In genomic region chr4:135629793-135630569, GRCm38 (mm10) we compare ENCODE assay signal across 14 mouse cellular contexts. TPM values are rescaled to one million over a fixed set of nuclear protein-coding genes. Genes with fewer than 3 reads are reported as not detected.
A peak's percentile ranks its signal among the peaks of the same experiment; 100 is the strongest.
DNase-seq lines count a peak whose midpoint lies in the region; ATAC-seq and TF ChIP-seq lines count a peak whose summit lies in the region.
"Had no signal": no experiment of that assay in that cellular context is flagged by ENCODE, and none has a peak within 500 bp of the region (broad histone marks: within the 10 kb centered on the region; RNA-seq: fewer than 3 reads in every experiment).

No protein-coding gene starts in this region.

- H3K4me1 ChIP-seq in embryonic facial prominence, embryonic 14.5 days (ENCODE audit: control insufficient read depth, insufficient read depth, low read length) = no peaks in the 10 kb centered on the region; the same call in 1 of the 2 replicates
- H3K4me1 ChIP-seq in embryonic facial prominence, embryonic 10.5 days = no peaks in the 10 kb centered on the region
- H3K4me1 ChIP-seq in liver, embryonic 14.5 days (replicated peaks; ENCODE audit: control insufficient read depth in 2 of 2, insufficient read depth in 2 of 2, low read length in 1 of 2) = peaks cover 0 to under 1% of the 10 kb centered on the region in 2 experiments; a peak in 2 of 4 replicates
- H3K4me1 ChIP-seq in liver, embryonic 11.5 days (replicated peaks; ENCODE audit: control insufficient read depth, insufficient read depth, low read length) = no peaks in the 10 kb centered on the region
- H3K4me1 ChIP-seq: embryonic facial prominence, embryonic 12.5 days; hindbrain, embryonic 10.5 days; kidney, embryonic 15.5 days; limb, embryonic 12.5 days; midbrain, embryonic 12.5 days had no signal

- no peaks in the 10 kb centered on the region for H3K9me3 ChIP-seq in embryonic facial prominence, embryonic 14.5 days (ENCODE audit: control insufficient read depth, low read length)
- H3K9me3 ChIP-seq in embryonic facial prominence, embryonic 10.5 days = no peaks in the 10 kb centered on the region
- no peaks in the 10 kb centered on the region for H3K9me3 ChIP-seq in liver, embryonic 14.5 days (ENCODE audit: control insufficient read depth, low read length)
- H3K9me3 ChIP-seq in liver, embryonic 11.5 days (ENCODE audit: control insufficient read depth, low read length) = no peaks in the 10 kb centered on the region
- H3K9me3 ChIP-seq: embryonic facial prominence, embryonic 12.5 days; hindbrain, embryonic 10.5 days; kidney, embryonic 15.5 days; limb, embryonic 12.5 days; midbrain, embryonic 12.5 days had no signal

- ATAC-seq in embryonic facial prominence, embryonic 14.5 days (ENCODE audit: low read depth) = no peak
- no peak for ATAC-seq in liver, embryonic 14.5 days (ENCODE audit: insufficient read depth)
- no peak for ATAC-seq in liver, embryonic 11.5 days (replicated peaks; ENCODE audit: low FRiP score)

- TF ChIP-seq EP300 in liver, embryonic 14.5 days (IDR thresholded peaks at IDR 0.05; ENCODE audit: low read depth) = no peak

- DNase-seq in embryonic facial prominence, embryonic 14.5 days (ENCODE audit: low spot score) = peak; percentile 56
- no peak for DNase-seq in embryonic facial prominence, embryonic 10.5 days (ENCODE audit: low spot score)
- DNase-seq in liver, embryonic 14.5 days (ENCODE audit: low read depth in 3 of 3, low spot score in 3 of 3) = no peak
- no peak for DNase-seq in liver, embryonic 11.5 days (ENCODE audit: low spot score)
- DNase-seq in MEL-GATA-1-ER (ENCODE audit: extremely low read depth, low read depth) = peak; percentile 84
- peak; percentile 40 for DNase-seq in naive thymus-derived CD4-positive, alpha-beta T cell, adult 2 months (ENCODE audit: low read depth)
- DNase-seq in urinary bladder, postnatal 25 days (ENCODE audit: low spot score) = no peak
- DNase-seq in spleen, postnatal 14 days (ENCODE audit: low spot score in 2 of 2) = no peak

- H3K4me3 ChIP-seq in embryonic facial prominence, embryonic 14.5 days (ENCODE audit: low read depth, low read length) = no peak overlapping the region
- no peak overlapping the region for H3K4me3 ChIP-seq in embryonic facial prominence, embryonic 10.5 days
- H3K4me3 ChIP-seq in liver, embryonic 14.5 days (ENCODE audit: insufficient read depth in 1 of 2, low read depth in 2 of 2, low read length in 2 of 2) = no peak overlapping the region
- H3K4me3 ChIP-seq in liver, embryonic 11.5 days (ENCODE audit: low read depth, low read length) = no peak overlapping the region
- H3K4me3 ChIP-seq: embryonic facial prominence, embryonic 12.5 days; hindbrain, embryonic 10.5 days; kidney, embryonic 15.5 days; limb, embryonic 12.5 days; midbrain, embryonic 12.5 days had no signal

- peak; percentile 41 for TF ChIP-seq CTCF in liver, embryonic 14.5 days (IDR thresholded peaks at IDR 0.05; ENCODE audit: low read depth)

- H3K27me3 ChIP-seq in embryonic facial prominence, embryonic 14.5 days (replicated peaks; ENCODE audit: control insufficient read depth, insufficient read depth, low read length) = no peaks in the 10 kb centered on the region
- no peaks in the 10 kb centered on the region for H3K27me3 ChIP-seq in embryonic facial prominence, embryonic 10.5 days (replicated peaks; ENCODE audit: low read depth, poor library complexity, severe bottlenecking)
- H3K27me3 ChIP-seq in liver, embryonic 14.5 days (ENCODE audit: control insufficient read depth, insufficient read depth, low read length) = no peaks in the 10 kb centered on the region
- H3K27me3 ChIP-seq in liver, embryonic 11.5 days (replicated peaks; ENCODE audit: control insufficient read depth, insufficient read depth, low read length) = no peaks in the 10 kb centered on the region
- H3K27me3 ChIP-seq: embryonic facial prominence, embryonic 12.5 days; limb, embryonic 12.5 days had no signal

- 74% methylated on average over 12 of the region's 12 CpGs for WGBS in embryonic facial prominence, embryonic 14.5 days
- WGBS in embryonic facial prominence, embryonic 10.5 days = 90% methylated on average over 12 of the region's 12 CpGs
- WGBS in liver, embryonic 14.5 days (ENCODE audit: insufficient replicate concordance) = 76% methylated on average over 12 of the region's 12 CpGs
- 86% methylated on average over 12 of the region's 12 CpGs for WGBS in liver, embryonic 11.5 days

- no peaks in the 10 kb centered on the region for H3K36me3 ChIP-seq in embryonic facial prominence, embryonic 14.5 days (ENCODE audit: control insufficient read depth, insufficient read depth, low read length)
- no peaks in the 10 kb centered on the region for H3K36me3 ChIP-seq in embryonic facial prominence, embryonic 10.5 days (replicated peaks)
- no peaks in the 10 kb centered on the region for H3K36me3 ChIP-seq in liver, embryonic 14.5 days (replicated peaks; ENCODE audit: control insufficient read depth, insufficient read depth, low read depth)
- H3K36me3 ChIP-seq in liver, embryonic 11.5 days (ENCODE audit: control insufficient read depth, insufficient read depth, low read length) = no peaks in the 10 kb centered on the region
- H3K36me3 ChIP-seq: embryonic facial prominence, embryonic 12.5 days; hindbrain, embryonic 10.5 days; kidney, embryonic 15.5 days; limb, embryonic 12.5 days; midbrain, embryonic 12.5 days had no signal

- H3K27ac ChIP-seq in embryonic facial prominence, embryonic 14.5 days (replicated peaks; ENCODE audit: low read depth, low read length) = no peak overlapping the region
- no peak overlapping the region for H3K27ac ChIP-seq in embryonic facial prominence, embryonic 10.5 days (replicated peaks)
- H3K27ac ChIP-seq in liver, embryonic 14.5 days = no peak overlapping the region
- no peak overlapping the region for H3K27ac ChIP-seq in liver, embryonic 11.5 days (ENCODE audit: low read depth, low read length)
- H3K27ac ChIP-seq: embryonic facial prominence, embryonic 12.5 days; hindbrain, embryonic 10.5 days; kidney, embryonic 15.5 days; limb, embryonic 12.5 days; macrophage; midbrain, embryonic 12.5 days had no signal

- no peak overlapping the region for H3K4me2 ChIP-seq in embryonic facial prominence, embryonic 14.5 days (ENCODE audit: low read depth, low read length)
- H3K4me2 ChIP-seq in liver, embryonic 14.5 days (ENCODE audit: low read depth) = no peak overlapping the region
- H3K4me2 ChIP-seq in liver, embryonic 11.5 days = no peak overlapping the region
- H3K4me2 ChIP-seq: embryonic facial prominence, embryonic 12.5 days; kidney, embryonic 15.5 days; limb, embryonic 12.5 days; midbrain, embryonic 12.5 days had no signal

- no peak overlapping the region for H3K9ac ChIP-seq in embryonic facial prominence, embryonic 14.5 days (ENCODE audit: low read depth, low read length)
- no peak overlapping the region for H3K9ac ChIP-seq in liver, embryonic 14.5 days (replicated peaks)
- no peak overlapping the region for H3K9ac ChIP-seq in liver, embryonic 11.5 days (ENCODE audit: low read depth, low read length)
- H3K9ac ChIP-seq: embryonic facial prominence, embryonic 12.5 days; kidney, embryonic 15.5 days; limb, embryonic 12.5 days; midbrain, embryonic 12.5 days had no signal

RNA-seq across cellular contexts. Expression of gene Ifnlr1, which starts 56.1 kb away (rescaled TPM):
- polyA plus RNA-seq in embryonic facial prominence, embryonic 14.5 days (2014; fragmentation: Nextera tagmentation; extraction: Ambion mirVana) = 1.1 TPM in 2 replicates
- 1.0 and 1.1 TPM in 2 replicates for polyA plus RNA-seq in embryonic facial prominence, embryonic 10.5 days (2016; fragmentation: Nextera tagmentation; extraction: Ambion mirVana)
- polyA plus RNA-seq in liver, embryonic 14.5 days (2012; rRNA removed) = 0.10 and 0.13 TPM in 2 replicates
- polyA plus RNA-seq in liver, embryonic 14.5 days (2014; fragmentation: Nextera tagmentation; extraction: Ambion mirVana) = 0.06 and 0.09 TPM in 2 replicates
- polyA plus RNA-seq in liver, embryonic 11.5 days (2014; fragmentation: Nextera tagmentation; extraction: Ambion mirVana) = 0.07 and 0.13 TPM in 2 replicates

RNA-seq across cellular contexts. Expression of gene Grhl3, which starts 56.6 kb away (rescaled TPM):
- 13.3 and 21.3 TPM in 2 replicates for polyA plus RNA-seq in embryonic facial prominence, embryonic 14.5 days (2014; fragmentation: Nextera tagmentation; extraction: Ambion mirVana)
- 7.6 and 9.6 TPM in 2 replicates for polyA plus RNA-seq in embryonic facial prominence, embryonic 10.5 days (2016; fragmentation: Nextera tagmentation; extraction: Ambion mirVana)
- polyA plus RNA-seq in liver, embryonic 14.5 days (2012; rRNA removed) = 0.13 and 0.14 TPM in 2 replicates
- 0.11 and 0.15 TPM in 2 replicates for polyA plus RNA-seq in liver, embryonic 14.5 days (2014; fragmentation: Nextera tagmentation; extraction: Ambion mirVana)
- polyA plus RNA-seq in liver, embryonic 11.5 days (2014; fragmentation: Nextera tagmentation; extraction: Ambion mirVana) = 2.7 and 3.7 TPM in 2 replicates
- polyA plus RNA-seq: macrophage had no signal

Comparison
In these comparisons a context has a peak if more than half of its experiments do, and no peak if none do; other contexts are left out.
1. DNase-seq: peak in embryonic facial prominence, embryonic 14.5 days (single experiment), MEL-GATA-1-ER (single experiment) and naive thymus-derived CD4-positive, alpha-beta T cell, adult 2 months (single experiment); none in embryonic facial prominence, embryonic 10.5 days (single experiment), liver, embryonic 14.5 days (0 of 3), liver, embryonic 11.5 days (single experiment), urinary bladder, postnatal 25 days (single experiment) and spleen, postnatal 14 days (0 of 2).